Comparison of ENCODE assay signal across 9 mouse cellular contexts in the genomic region with DNA sequence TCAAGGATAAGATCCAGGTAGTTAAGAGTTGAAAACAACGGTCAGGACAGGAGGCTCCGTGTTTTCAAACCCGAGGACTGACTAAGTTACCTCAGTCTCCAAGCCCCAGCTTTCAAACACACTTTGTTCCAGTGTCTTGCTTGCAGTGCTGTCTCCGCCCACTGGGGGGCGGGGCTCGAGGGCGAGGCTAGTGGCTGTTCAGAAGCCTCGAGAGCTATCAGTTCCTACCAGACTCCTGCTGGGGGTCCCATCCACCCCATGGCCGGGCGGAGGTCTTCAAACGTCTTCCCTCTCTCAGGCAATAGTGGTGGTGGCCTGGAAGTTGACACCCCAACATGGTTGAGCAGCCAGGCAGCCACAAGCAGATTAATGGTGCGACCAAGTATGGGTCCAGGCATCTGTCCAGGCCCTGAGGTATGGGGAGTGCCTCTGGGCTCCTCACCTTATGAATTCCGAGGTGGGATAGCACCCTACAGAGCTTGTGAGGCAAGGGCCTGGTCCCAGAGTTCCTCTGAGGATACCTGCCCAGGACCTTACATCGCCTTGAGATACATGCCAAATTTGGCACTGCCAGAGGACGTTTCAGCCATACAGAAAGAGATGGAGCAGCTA. TPM values are rescaled to one million over a fixed set of nuclear protein-coding genes. Genes with fewer than 3 reads are reported as not detected.
DNase-seq lines count a peak whose midpoint lies in the region; ATAC-seq lines count a peak whose summit lies in the region.
"Had no signal": no experiment of that assay in that cellular context is flagged by ENCODE, and none has a peak within 500 bp of the region (broad histone marks: within the 10 kb centered on the region; RNA-seq: fewer than 3 reads in every experiment).

A gene (plus strand): TSS at position 220 of the 612 bp plus-strand sequence.

- H3K27ac ChIP-seq in midbrain, embryonic 11.5 days (ENCODE audit: low read depth, low read length): no peak within 1 kb of the TSS
- no peak within 1 kb of the TSS for H3K27ac ChIP-seq in midbrain, embryonic 13.5 days
- no peak within 1 kb of the TSS for H3K27ac ChIP-seq in forebrain, embryonic 14.5 days (ENCODE audit: low read depth, low read length)
- H3K27ac ChIP-seq: macrophage had no signal

- peak; percentile 6 for DNase-seq in cerebellum, adult 11-12 months
- no peak for DNase-seq in cerebellum, adult 9-11 months
- DNase-seq in midbrain, embryonic 11.5 days (ENCODE audit: low spot score, missing footprints): peak; percentile 87
- no peak for DNase-seq in forebrain, embryonic 14.5 days (ENCODE audit: low spot score)
- DNase-seq in spleen, postnatal 36 days (ENCODE audit: low spot score in 2 of 2): peak; percentile 1 to 5
- no peak for DNase-seq in right cerebral cortex, postnatal 36 days (ENCODE audit: low spot score in 2 of 2)
- no peak for DNase-seq in MN1 (ENCODE audit: low spot score)

- 0 out of 2 replicates have a peak, but pooled peaks have one; percentile 38 for ATAC-seq in midbrain, embryonic 11.5 days (ENCODE audit: low FRiP score)
- ATAC-seq in midbrain, embryonic 13.5 days: no peak
- 0 out of 2 replicates have a peak, but pooled peaks have one; percentile 29 for ATAC-seq in forebrain, embryonic 14.5 days

- H3K4me3 ChIP-seq in midbrain, embryonic 11.5 days (ENCODE audit: low read depth, low read length): no peak within 1 kb of the TSS
- no peak within 1 kb of the TSS for H3K4me3 ChIP-seq in midbrain, embryonic 13.5 days (replicated peaks)
- no peak within 1 kb of the TSS for H3K4me3 ChIP-seq in forebrain, embryonic 14.5 days (ENCODE audit: low read depth, low read length)

- no peak within 1 kb of the TSS for H3K9ac ChIP-seq in midbrain, embryonic 11.5 days (ENCODE audit: low read length)
- H3K9ac ChIP-seq in midbrain, embryonic 13.5 days (replicated peaks): no peak within 1 kb of the TSS
- H3K9ac ChIP-seq in forebrain, embryonic 14.5 days (ENCODE audit: low read length): no peak within 1 kb of the TSS

- no peaks in the 10 kb centered on the region for H3K36me3 ChIP-seq in midbrain, embryonic 11.5 days (ENCODE audit: control insufficient read depth, insufficient read depth, low read length)
- peaks cover 8% of the 10 kb centered on the region; the same call in 1 of the 2 replicates for H3K36me3 ChIP-seq in midbrain, embryonic 13.5 days
- no peaks in the 10 kb centered on the region for H3K36me3 ChIP-seq in forebrain, embryonic 14.5 days (ENCODE audit: control insufficient read depth, insufficient read depth, low read length)

- H3K4me1 ChIP-seq in midbrain, embryonic 11.5 days (ENCODE audit: control insufficient read depth, insufficient read depth, low read length): no peaks in the 10 kb centered on the region
- no peaks in the 10 kb centered on the region for H3K4me1 ChIP-seq in midbrain, embryonic 13.5 days (replicated peaks)
- no peaks in the 10 kb centered on the region for H3K4me1 ChIP-seq in forebrain, embryonic 14.5 days (ENCODE audit: control insufficient read depth, insufficient read depth, low read length)

- WGBS in midbrain, embryonic 11.5 days: 58% methylated on average over 15 of the region's 15 CpGs
- WGBS in midbrain, embryonic 13.5 days: 63% methylated on average over 15 of the region's 15 CpGs
- WGBS in forebrain, embryonic 14.5 days: 58% methylated on average over 15 of the region's 15 CpGs

- H3K9me3 ChIP-seq in midbrain, embryonic 11.5 days (ENCODE audit: control insufficient read depth, low read length): no peaks in the 10 kb centered on the region
- H3K9me3 ChIP-seq in midbrain, embryonic 13.5 days: no peaks in the 10 kb centered on the region
- no peaks in the 10 kb centered on the region for H3K9me3 ChIP-seq in forebrain, embryonic 14.5 days (replicated peaks; ENCODE audit: control insufficient read depth, low read length)

- no peaks in the 10 kb centered on the region for H3K27me3 ChIP-seq in midbrain, embryonic 11.5 days (ENCODE audit: control insufficient read depth, insufficient read depth, low read length)
- H3K27me3 ChIP-seq in midbrain, embryonic 13.5 days: no peaks in the 10 kb centered on the region
- no peaks in the 10 kb centered on the region for H3K27me3 ChIP-seq in forebrain, embryonic 14.5 days (replicated peaks; ENCODE audit: control insufficient read depth, insufficient read depth, low read length)

- no peak within 1 kb of the TSS for H3K4me2 ChIP-seq in midbrain, embryonic 11.5 days
- no peak within 1 kb of the TSS for H3K4me2 ChIP-seq in midbrain, embryonic 13.5 days (replicated peaks)
- H3K4me2 ChIP-seq in forebrain, embryonic 14.5 days (ENCODE audit: low read length): no peak within 1 kb of the TSS

RNA-seq across cellular contexts. Expression of the gene that starts here (rescaled TPM):
- 0.80 and 1.2 TPM in 2 replicates for polyA plus RNA-seq in midbrain, embryonic 11.5 days (2014; fragmentation: Nextera tagmentation; extraction: Ambion mirVana)
- polyA plus RNA-seq in midbrain, embryonic 13.5 days (2015; fragmentation: Nextera tagmentation; extraction: Ambion mirVana): 1.4 TPM in 2 replicates
- 0.28 and 0.36 TPM in 2 replicates for polyA plus RNA-seq in forebrain, embryonic 14.5 days (2014; fragmentation: Nextera tagmentation; extraction: Ambion mirVana)
- polyA plus RNA-seq: macrophage had no signal

Comparison
In these comparisons a context has a peak if more than half of its experiments do, and no peak if none do; other contexts are left out.
1. DNase-seq: peak in cerebellum, adult 11-12 months (single experiment), midbrain, embryonic 11.5 days (single experiment) and spleen, postnatal 36 days (2 of 2); none in cerebellum, adult 9-11 months (single experiment), forebrain, embryonic 14.5 days (single experiment), right cerebral cortex, postnatal 36 days (0 of 2) and MN1 (single experiment).
2. Peak in ATAC-seq in forebrain, embryonic 14.5 days; RNA of the gene not detected or under 1 TPM.